Mouse (Mus musculus) myocyte (in vitro differentiated cells): Measurements from ENCODE around the gene Samsn1.

Experiments
- CEBPB ChIP-seq: IDR thresholded peaks from 2 replicates; pipeline ENCODE4 v1.6.1; 2011; ENCODE audit warnings: mild to moderate bottlenecking, moderate library complexity; ENCODE audit not compliant: poor library complexity, insufficient read depth, severe bottlenecking
- E2F4 ChIP-seq: IDR thresholded peaks from one replicate; pipeline ENCODE4 v1.6.1; 2011; ENCODE audit warnings: mild to moderate bottlenecking, control low read depth, moderate library complexity; ENCODE audit not compliant: insufficient read depth
- MAX ChIP-seq: IDR thresholded peaks from one replicate; pipeline ENCODE4 v1.6.1; 2011; ENCODE audit warnings: low read depth, mild to moderate bottlenecking, control low read depth
- MYOD1 ChIP-seq, 3 experiments: IDR thresholded peaks; one replicate each; pipeline ENCODE4 v1.6.1; 2011; ENCODE audit warnings: control low read depth in 2 of 3, low read depth in 2 of 3, mild to moderate bottlenecking in 2 of 3, moderate library complexity in 1 of 3; ENCODE audit not compliant: insufficient read length in 2 of 3, control insufficient read depth in 1 of 3
- MYOG ChIP-seq, 3 experiments: IDR thresholded peaks; one replicate each; pipeline ENCODE4 v1.6.1; 2011; ENCODE audit warnings: control low read depth in 2 of 3, low read depth in 2 of 3, mild to moderate bottlenecking in 2 of 3; ENCODE audit not compliant: insufficient read length in 2 of 3, control insufficient read depth in 1 of 3, insufficient read depth in 1 of 3
- POLR2A ChIP-seq: IDR thresholded peaks from one replicate; pipeline ENCODE4 v1.6.1; 2011; ENCODE audit warnings: low read depth, mild to moderate bottlenecking, control low read depth, moderate library complexity; ENCODE audit not compliant: insufficient read length
- POLR2AphosphoS2 ChIP-seq: IDR thresholded peaks from one replicate; pipeline ENCODE4 v1.6.1; 2011; ENCODE audit warnings: low read depth, control low read depth; ENCODE audit not compliant: insufficient read length
- REST ChIP-seq: IDR thresholded peaks from one replicate; pipeline ENCODE4 v1.6.1; 2011; ENCODE audit warnings: mild to moderate bottlenecking, control low read depth, moderate library complexity; ENCODE audit not compliant: insufficient read depth, insufficient read length
- TCF12 ChIP-seq: IDR thresholded peaks from one replicate; pipeline ENCODE4 v1.6.1; 2011; ENCODE audit warnings: mild to moderate bottlenecking, control low read depth; ENCODE audit not compliant: poor library complexity, insufficient read depth, severe bottlenecking
- TCF3 ChIP-seq: IDR thresholded peaks from one replicate; pipeline ENCODE4 v1.6.1; 2011; ENCODE audit warnings: low read depth, control low read depth; ENCODE audit not compliant: insufficient read length
- USF1 ChIP-seq: IDR thresholded peaks from one replicate; pipeline ENCODE4 v1.6.1; 2011; ENCODE audit warnings: low read depth, mild to moderate bottlenecking, control low read depth, moderate library complexity

GRCm38 (mm10) chr16:75920870-75921269 lies 101.2 kb downstream of the Samsn1 start:
- TF ChIP-seq POLR2A, result no peak
- no peak for TF ChIP-seq TCF3
- TF ChIP-seq MAX, result no peak
- no peak for TF ChIP-seq TCF12
- TF ChIP-seq E2F4, result no peak
- TF ChIP-seq POLR2AphosphoS2, result no peak
- TF ChIP-seq MYOD1 (IDR thresholded peaks at IDR 0.05; ENCODE audit: control insufficient read depth in 1 of 3, insufficient read length in 2 of 3, low read depth in 2 of 3), result no peak
- TF ChIP-seq USF1, result no peak
- no peak for TF ChIP-seq MYOG (IDR thresholded peaks at IDR 0.05; ENCODE audit: control insufficient read depth in 1 of 3, insufficient read depth in 1 of 3, insufficient read length in 2 of 3, low read depth in 2 of 3)
- no peak for TF ChIP-seq REST
- no peak for TF ChIP-seq CEBPB
